Mouse (Mus musculus) megakaryocyte, embryonic 14.5 days (primary cell): ENCODE data around the gene Gemin8.

Experiments used
- FLI1 ChIP-seq: IDR thresholded peaks from 2 replicates; pipeline ENCODE4 v1.6.1; 2012; ENCODE audit warnings: low read length, inconsistent platforms, mixed read lengths
- GATA1 ChIP-seq: IDR thresholded peaks from 3 replicates; pipeline ENCODE4 v1.6.1; 2012; ENCODE audit warnings: mixed read lengths, low read length, inconsistent platforms, borderline replicate concordance

DNA sequence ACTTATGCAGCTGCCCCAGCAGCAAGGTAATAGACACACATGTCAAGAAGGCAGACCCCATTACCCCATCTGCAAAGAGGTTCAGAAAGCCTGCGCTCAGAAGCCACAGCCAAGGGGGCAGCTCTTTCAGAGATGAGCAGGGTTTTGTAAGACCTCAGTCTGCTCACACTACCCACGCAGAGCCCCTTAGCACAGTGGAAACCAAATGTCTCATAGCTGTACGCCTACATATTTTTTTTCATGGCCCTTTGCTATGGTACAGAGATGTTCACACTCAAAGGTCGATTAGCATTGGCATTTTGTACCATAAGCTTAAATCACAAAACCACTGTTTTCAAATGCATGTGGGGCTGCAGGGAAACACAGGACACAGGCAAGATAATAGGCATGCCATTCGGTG, 56.6 kb downstream of the Gemin8 start:
- no peak for TF ChIP-seq GATA1
- TF ChIP-seq FLI1 = no peak
